Mouse (Mus musculus): ENCODE results near the gene Aim2. TPM values are rescaled to one million over a fixed set of nuclear protein-coding genes. Genes with fewer than 3 reads are reported as not detected.
A peak's percentile ranks its signal among the peaks of the same experiment; 100 is the strongest.

The Aim2 gene
- polyA plus RNA-seq, 1 experiment, result 5.9 TPM

DNA sequence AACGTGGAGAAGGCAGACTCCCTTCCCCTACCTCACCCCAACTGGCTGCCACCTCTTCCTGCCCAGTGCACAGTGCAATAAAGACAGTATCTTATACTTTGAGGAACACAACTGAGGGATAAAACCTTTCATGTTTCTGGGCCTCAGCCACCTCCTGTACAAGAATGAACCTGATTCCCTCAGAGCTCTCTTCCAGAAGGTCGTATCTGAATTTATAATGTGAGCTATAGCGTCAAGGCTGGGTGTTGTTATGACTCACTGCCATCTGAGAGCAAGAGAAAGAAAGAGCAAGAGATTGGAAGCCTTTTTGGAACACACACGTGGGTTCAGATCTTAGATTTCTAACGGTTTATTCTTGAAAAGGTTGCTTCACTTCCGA is 28.4 kb upstream of the Aim2 start:
- Histone ChIP-seq H3K79me2 (ENCODE audit: control insufficient read depth, insufficient read depth) (no peaks in the 10 kb centered on the region), H3K79me3 (ENCODE audit: low read depth) (no peaks in the 10 kb centered on the region), H3K27me3 (ENCODE audit: control insufficient read depth, insufficient read depth, insufficient read length) (no peaks in the 10 kb centered on the region), H3K36me3 (ENCODE audit: control insufficient read depth, insufficient read depth) (no peaks in the 10 kb centered on the region), H3K4me3 (ENCODE audit: insufficient read depth, poor library complexity, severe bottlenecking) (no peak overlapping the region), H3ac (ENCODE audit: control insufficient read depth, insufficient read length, low read depth) (no peak overlapping the region)
- TF ChIP-seq CEBPB (IDR thresholded peaks at IDR 0.05; ENCODE audit: low read depth) (no peak), MAX (IDR thresholded peaks at IDR 0.05) (no peak), MYOG (IDR thresholded peaks at IDR 0.05; ENCODE audit: control insufficient read depth, extremely low read depth, insufficient read length) (no peak), CTCF (IDR thresholded peaks at IDR 0.05; ENCODE audit: control insufficient read depth, insufficient read depth, insufficient read length) (no peak), FOSL1 (IDR thresholded peaks at IDR 0.05; ENCODE audit: insufficient read depth, low read length, poor library complexity, severe bottlenecking) (no peak), USF1 (IDR thresholded peaks at IDR 0.05; ENCODE audit: low read depth) (no peak), MYOD1 (IDR thresholded peaks at IDR 0.05; ENCODE audit: control insufficient read depth, insufficient read length, low read depth) (no peak)

DNA sequence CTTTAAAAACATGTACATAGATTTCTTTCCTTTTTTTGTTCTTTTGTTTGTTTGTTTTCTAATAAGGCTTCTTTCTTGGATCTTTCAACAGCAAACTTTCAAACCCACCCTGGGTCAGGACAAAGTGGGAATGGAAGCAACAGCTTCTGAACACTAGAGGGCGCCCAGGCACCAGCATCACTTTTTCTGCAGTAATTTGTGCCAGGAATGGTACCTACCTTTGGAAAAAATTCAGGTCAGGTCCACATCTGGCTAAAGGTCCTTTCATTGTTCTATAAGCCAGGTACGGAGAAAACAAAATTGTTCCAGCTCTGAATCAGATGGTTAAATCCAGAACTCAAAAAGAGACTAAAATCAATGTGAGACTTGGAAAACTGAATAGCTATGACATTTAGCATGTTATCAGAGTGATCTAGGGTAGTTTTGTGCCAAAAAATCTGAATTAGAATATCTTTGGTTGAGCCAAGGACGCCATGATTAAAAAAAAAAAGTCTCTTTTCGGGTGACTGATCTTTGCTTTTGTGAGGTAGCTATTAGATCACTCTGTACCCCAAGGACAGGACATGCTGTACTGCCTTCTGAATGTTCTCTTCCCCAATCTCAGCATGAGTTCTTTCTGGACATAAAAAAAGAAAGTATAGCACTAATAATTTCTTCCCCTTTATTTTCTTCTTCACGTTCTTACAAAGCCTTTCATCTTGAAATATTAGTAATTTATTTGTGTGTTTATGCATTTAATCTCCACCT is 26.7 kb upstream of the Aim2 start:
- Histone ChIP-seq H3K79me2 (ENCODE audit: control insufficient read depth, insufficient read depth) (no peaks in the 10 kb centered on the region), H3K4me3 (ENCODE audit: insufficient read depth, poor library complexity, severe bottlenecking) (no peak overlapping the region), H3K27me3 (ENCODE audit: control insufficient read depth, insufficient read depth, insufficient read length) (no peaks in the 10 kb centered on the region), H3ac (ENCODE audit: control insufficient read depth, insufficient read length, low read depth) (no peak overlapping the region), H3K36me3 (ENCODE audit: control insufficient read depth, insufficient read depth) (no peaks in the 10 kb centered on the region), H3K79me3 (ENCODE audit: low read depth) (no peaks in the 10 kb centered on the region)
- TF ChIP-seq FOSL1 (IDR thresholded peaks at IDR 0.05; ENCODE audit: insufficient read depth, low read length, poor library complexity, severe bottlenecking) (no peak), CTCF (IDR thresholded peaks at IDR 0.05; ENCODE audit: control insufficient read depth, insufficient read depth, insufficient read length) (peak; percentile 10), MYOD1 (IDR thresholded peaks at IDR 0.05; ENCODE audit: control insufficient read depth, insufficient read length, low read depth) (no peak), MAX (IDR thresholded peaks at IDR 0.05) (no peak)

DNA sequence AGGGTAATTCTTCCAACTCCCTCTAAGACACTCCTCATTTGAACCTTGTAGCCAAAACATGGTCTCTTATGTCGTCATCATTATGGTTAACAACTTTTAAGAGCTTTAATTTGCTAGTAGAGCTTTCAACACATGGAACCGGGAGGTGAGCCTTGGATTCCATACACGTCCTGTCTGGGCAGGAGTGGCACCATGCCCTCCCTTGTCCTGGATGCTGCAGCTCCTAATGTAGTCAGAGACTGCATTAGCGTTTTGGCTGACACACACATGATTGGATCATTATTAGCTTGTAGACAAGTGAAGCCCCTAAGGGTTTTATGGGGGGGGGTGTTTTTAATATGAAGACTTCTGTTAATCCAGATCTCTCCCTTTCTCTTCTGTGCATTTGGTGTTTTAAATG is 25.7 kb upstream of the Aim2 start:
- TF ChIP-seq MAX (IDR thresholded peaks at IDR 0.05) (no peak), MYOD1 (IDR thresholded peaks at IDR 0.05; ENCODE audit: control insufficient read depth, insufficient read length, low read depth) (no peak), FOSL1 (IDR thresholded peaks at IDR 0.05; ENCODE audit: insufficient read depth, low read length, poor library complexity, severe bottlenecking) (no peak), MYOG (IDR thresholded peaks at IDR 0.05; ENCODE audit: control insufficient read depth, extremely low read depth, insufficient read length) (no peak)
- H3K36me3 ChIP-seq (ENCODE audit: control insufficient read depth, insufficient read depth), result no peaks in the 10 kb centered on the region
- no peaks in the 10 kb centered on the region for H3K27me3 ChIP-seq (ENCODE audit: control insufficient read depth, insufficient read depth, insufficient read length)
- H3K4me3 ChIP-seq (ENCODE audit: insufficient read depth, poor library complexity, severe bottlenecking), result no peak overlapping the region
- no peaks in the 10 kb centered on the region for H3K79me3 ChIP-seq (ENCODE audit: low read depth)
- H3K79me2 ChIP-seq (ENCODE audit: control insufficient read depth, insufficient read depth), result no peaks in the 10 kb centered on the region
- H3ac ChIP-seq (ENCODE audit: control insufficient read depth, insufficient read length, low read depth), result no peak overlapping the region

DNA sequence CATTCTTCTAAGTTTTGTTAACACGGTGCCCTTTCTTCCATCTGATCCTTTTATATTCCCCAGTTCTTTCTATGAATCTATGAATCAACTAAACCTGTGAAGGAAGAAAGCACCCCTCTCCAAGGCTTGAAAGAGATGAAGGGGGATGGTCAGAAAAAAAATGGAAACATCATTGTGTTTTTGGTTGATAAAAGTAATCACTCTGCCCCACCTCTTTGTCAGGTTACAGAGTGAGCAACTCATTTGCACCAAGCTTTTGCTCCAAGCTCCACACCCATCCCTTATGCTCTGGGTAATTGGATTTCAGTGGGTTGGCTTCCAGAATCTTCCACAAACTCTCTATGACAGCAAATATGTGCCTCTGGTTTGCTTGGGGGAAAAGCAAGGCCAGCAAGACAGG is 25.3 kb upstream of the Aim2 start:
- Histone ChIP-seq H3K27me3 (ENCODE audit: control insufficient read depth, insufficient read depth, insufficient read length) (no peaks in the 10 kb centered on the region), H3K79me2 (ENCODE audit: control insufficient read depth, insufficient read depth) (no peaks in the 10 kb centered on the region), H3K79me3 (ENCODE audit: low read depth) (no peaks in the 10 kb centered on the region), H3K4me3 (ENCODE audit: insufficient read depth, poor library complexity, severe bottlenecking) (no peak overlapping the region), H3ac (ENCODE audit: control insufficient read depth, insufficient read length, low read depth) (no peak overlapping the region), H3K36me3 (ENCODE audit: control insufficient read depth, insufficient read depth) (no peaks in the 10 kb centered on the region)
- TF ChIP-seq CEBPB (IDR thresholded peaks at IDR 0.05; ENCODE audit: low read depth), result no peak
- no peak for TF ChIP-seq MYOG (IDR thresholded peaks at IDR 0.05; ENCODE audit: control insufficient read depth, extremely low read depth, insufficient read length)
- TF ChIP-seq MYOD1 (IDR thresholded peaks at IDR 0.05; ENCODE audit: control insufficient read depth, insufficient read length, low read depth), result no peak
- TF ChIP-seq FOSL1 (IDR thresholded peaks at IDR 0.05; ENCODE audit: insufficient read depth, low read length, poor library complexity, severe bottlenecking), result no peak
- TF ChIP-seq CTCF (IDR thresholded peaks at IDR 0.05; ENCODE audit: control insufficient read depth, insufficient read depth, insufficient read length), result no peak
- no peak for TF ChIP-seq USF1 (IDR thresholded peaks at IDR 0.05; ENCODE audit: low read depth)
- no peak for TF ChIP-seq MAX (IDR thresholded peaks at IDR 0.05)

DNA sequence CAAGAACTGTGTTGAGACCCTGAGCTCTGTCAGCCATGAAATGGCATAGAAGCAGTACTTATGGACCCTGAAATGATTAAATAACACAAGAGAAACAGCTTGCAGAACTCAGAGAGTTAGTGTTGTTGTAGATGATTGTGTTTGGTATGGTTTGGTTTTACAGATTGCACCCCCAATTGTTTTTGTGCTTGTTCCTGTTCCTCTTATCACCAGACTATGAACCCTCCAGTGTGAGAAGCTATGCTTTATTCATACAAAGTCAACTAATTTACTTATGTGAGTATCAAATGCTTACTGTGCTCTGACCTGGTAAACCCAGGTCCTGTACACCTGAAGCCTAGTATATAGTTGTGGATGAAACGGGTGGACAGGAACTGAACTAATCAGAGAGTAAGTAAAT is 24.1 kb upstream of the Aim2 start:
- TF ChIP-seq MYOD1 (IDR thresholded peaks at IDR 0.05; ENCODE audit: control insufficient read depth, insufficient read length, low read depth), result no peak
- no peak for TF ChIP-seq FOSL1 (IDR thresholded peaks at IDR 0.05; ENCODE audit: insufficient read depth, low read length, poor library complexity, severe bottlenecking)
- no peak for TF ChIP-seq MYOG (IDR thresholded peaks at IDR 0.05; ENCODE audit: control insufficient read depth, extremely low read depth, insufficient read length)
- TF ChIP-seq USF1 (IDR thresholded peaks at IDR 0.05; ENCODE audit: low read depth), result no peak
- no peak overlapping the region for H3ac ChIP-seq (ENCODE audit: control insufficient read depth, insufficient read length, low read depth)
- H3K4me3 ChIP-seq (ENCODE audit: insufficient read depth, poor library complexity, severe bottlenecking), result no peak overlapping the region
- H3K36me3 ChIP-seq (ENCODE audit: control insufficient read depth, insufficient read depth), result no peaks in the 10 kb centered on the region
- no peaks in the 10 kb centered on the region for H3K79me3 ChIP-seq (ENCODE audit: low read depth)
- no peaks in the 10 kb centered on the region for H3K27me3 ChIP-seq (ENCODE audit: control insufficient read depth, insufficient read depth, insufficient read length)
- no peaks in the 10 kb centered on the region for H3K79me2 ChIP-seq (ENCODE audit: control insufficient read depth, insufficient read depth)

DNA sequence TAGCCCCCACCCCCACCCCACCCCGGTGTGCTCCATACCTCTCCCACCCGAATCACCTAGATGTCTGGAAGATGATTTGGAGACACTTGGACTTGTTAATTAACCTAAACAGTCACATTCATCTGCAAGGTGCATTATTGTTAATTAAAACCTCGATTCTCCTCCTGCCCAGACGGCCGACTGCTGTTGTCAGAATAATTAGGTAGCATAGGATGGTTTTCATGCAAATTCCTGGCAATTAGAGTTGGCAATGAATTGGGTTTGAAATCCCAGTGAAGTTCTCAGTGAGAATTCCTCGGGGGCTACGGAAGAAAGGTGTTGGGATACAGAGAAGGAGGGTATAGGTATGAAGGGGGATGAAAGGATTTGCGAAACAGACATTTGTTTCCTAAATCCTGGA is 22.2 kb upstream of the Aim2 start:
- no peaks in the 10 kb centered on the region for H3K79me2 ChIP-seq (ENCODE audit: control insufficient read depth, insufficient read depth)
- no peaks in the 10 kb centered on the region for H3K79me3 ChIP-seq (ENCODE audit: low read depth)
- H3K36me3 ChIP-seq (ENCODE audit: control insufficient read depth, insufficient read depth), result no peaks in the 10 kb centered on the region
- no peaks in the 10 kb centered on the region for H3K27me3 ChIP-seq (ENCODE audit: control insufficient read depth, insufficient read depth, insufficient read length)
- H3ac ChIP-seq (ENCODE audit: control insufficient read depth, insufficient read length, low read depth), result no peak overlapping the region
- H3K4me3 ChIP-seq (ENCODE audit: insufficient read depth, poor library complexity, severe bottlenecking), result no peak overlapping the region
- TF ChIP-seq USF1 (IDR thresholded peaks at IDR 0.05; ENCODE audit: low read depth) (no peak), FOSL1 (IDR thresholded peaks at IDR 0.05; ENCODE audit: insufficient read depth, low read length, poor library complexity, severe bottlenecking) (no peak), MAX (IDR thresholded peaks at IDR 0.05) (no peak), CTCF (IDR thresholded peaks at IDR 0.05; ENCODE audit: control insufficient read depth, insufficient read depth, insufficient read length) (no peak), MYOD1 (IDR thresholded peaks at IDR 0.05; ENCODE audit: control insufficient read depth, insufficient read length, low read depth) (no peak), CEBPB (IDR thresholded peaks at IDR 0.05; ENCODE audit: low read depth) (no peak), MYOG (IDR thresholded peaks at IDR 0.05; ENCODE audit: control insufficient read depth, extremely low read depth, insufficient read length) (no peak)
